Mouse (Mus musculus): Measurements from ENCODE around the gene Ankrd13a.

Gene Ankrd13a

GRCm38 (mm10) chr5:114767185-114767584 lies 7.3 kb upstream of the Ankrd13a start:
- no peak for DNase-seq

DNA sequence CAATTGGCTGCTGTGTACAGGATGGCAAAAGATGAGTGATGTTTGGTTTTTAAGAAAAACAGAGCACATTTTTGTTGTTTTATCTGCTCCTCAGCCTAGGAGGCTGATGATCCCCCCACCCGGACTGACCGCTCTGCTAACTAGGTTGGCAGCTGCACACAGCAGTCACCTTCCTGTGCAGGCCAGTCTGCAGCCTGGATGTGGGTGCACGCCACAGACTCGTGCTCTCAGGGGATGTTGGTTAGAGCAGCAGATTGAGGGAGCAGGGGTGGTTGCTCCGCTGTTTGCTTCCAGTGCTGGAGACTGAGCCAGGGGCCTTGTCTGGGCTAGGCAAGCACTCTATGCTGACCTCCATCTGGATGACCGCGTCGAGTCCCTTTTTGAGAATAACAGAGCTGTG lies 4.7 kb upstream of the Ankrd13a start:
- no peak for DNase-seq

DNA sequence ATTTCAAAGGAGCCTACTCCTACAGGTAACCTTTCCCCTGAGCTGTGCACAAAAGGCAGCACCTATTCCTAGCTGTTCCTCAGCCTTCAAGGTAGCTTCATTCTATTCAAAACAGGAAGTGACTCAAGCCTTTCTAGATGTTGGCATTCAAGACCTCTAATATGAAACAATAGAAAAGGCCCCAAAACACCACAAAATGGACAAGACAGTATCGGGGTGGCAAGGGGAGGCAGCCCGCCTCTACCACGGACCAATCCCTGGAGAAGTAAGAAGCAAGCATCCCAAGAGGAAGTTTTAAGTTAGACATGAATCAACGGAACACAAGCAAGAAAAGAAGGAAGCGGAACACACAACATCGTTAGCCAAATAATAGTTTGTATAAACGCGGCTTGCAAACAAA lies 2.7 kb upstream of the Ankrd13a start:
- no peak for DNase-seq

- peak; percentile 67 for DNase-seq
These were observed 1.8 kb upstream of the Ankrd13a start for GRCm38 (mm10) chr5:114772456-114773203.

GRCm38 (mm10) chr5:114773211-114773710 lies 1.2 kb upstream of the Ankrd13a start:
- DNase-seq, result peak; percentile 99

- no peak for DNase-seq
These were observed 697 bp upstream of the Ankrd13a start for GRCm38 (mm10) chr5:114773780-114774179.

DNA sequence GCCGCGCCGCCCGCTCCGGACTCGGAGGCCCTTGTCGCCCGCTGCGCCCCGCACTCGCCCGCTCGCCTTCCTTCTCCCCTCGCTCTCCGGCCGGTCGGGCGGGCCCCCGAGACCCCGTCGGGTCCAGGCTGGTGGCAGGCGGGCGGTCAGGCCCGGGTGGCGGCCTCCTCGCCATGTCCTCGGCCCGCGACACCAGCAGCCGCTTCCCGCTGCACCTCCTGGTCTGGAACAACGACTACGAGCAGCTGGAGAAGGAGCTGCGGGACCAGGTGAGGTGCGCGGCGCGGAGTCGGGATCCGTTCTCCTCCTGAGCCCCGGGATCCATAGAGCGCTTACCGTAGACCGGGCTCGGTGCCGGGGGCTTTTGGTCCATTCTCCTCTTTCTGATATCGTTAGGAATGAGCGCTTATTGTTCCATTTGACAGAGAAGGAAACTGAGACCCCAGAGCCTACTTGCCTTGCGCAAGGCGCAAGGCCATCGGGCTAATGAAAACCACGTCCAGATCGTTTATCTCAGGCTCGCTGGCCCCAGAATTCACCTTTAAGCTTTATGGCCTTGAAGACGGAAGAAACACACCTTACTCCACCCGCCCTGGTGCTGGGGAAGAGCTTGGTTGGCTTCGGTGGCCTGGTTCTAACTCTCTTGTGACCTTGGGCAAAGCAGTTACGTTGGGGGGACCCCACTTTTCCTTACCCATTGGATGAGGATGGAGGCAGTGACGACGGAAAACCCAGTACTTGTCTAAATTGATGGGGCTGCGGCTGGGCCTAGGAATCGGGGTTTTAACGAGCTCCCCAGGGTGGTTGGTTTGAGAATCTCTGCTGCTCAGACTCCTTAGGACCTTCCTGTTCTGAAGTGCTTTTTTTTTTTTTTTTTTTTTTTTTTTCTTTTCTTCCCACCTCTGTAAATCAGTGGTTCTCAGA lies 841 bp downstream of the Ankrd13a start, which contains the start of gene Git2:
Git2 (minus strand) TSS at position 462 of the 924 bp plus-strand sequence.
- no peak for DNase-seq

DNA sequence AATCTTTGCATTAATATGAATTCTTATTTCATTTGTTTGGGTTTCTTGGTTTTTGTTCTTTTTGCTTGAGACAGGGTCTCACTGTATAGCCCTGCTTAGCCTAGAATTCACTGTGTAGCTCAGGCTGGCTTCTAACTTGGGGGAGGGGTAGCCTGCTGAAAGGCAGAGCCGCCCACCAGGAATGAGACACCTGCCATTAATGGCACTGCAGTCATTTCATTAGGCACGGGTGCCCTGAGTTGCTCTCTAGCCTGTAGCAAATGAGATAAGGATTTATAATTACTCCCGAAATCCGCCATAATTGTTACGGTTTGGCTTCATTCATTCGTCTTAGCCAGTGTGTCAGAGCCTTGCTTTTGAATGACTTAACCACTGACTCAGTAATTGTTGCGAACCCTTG lies 1.7 kb downstream of the Ankrd13a start:
- no peak for DNase-seq

DNA sequence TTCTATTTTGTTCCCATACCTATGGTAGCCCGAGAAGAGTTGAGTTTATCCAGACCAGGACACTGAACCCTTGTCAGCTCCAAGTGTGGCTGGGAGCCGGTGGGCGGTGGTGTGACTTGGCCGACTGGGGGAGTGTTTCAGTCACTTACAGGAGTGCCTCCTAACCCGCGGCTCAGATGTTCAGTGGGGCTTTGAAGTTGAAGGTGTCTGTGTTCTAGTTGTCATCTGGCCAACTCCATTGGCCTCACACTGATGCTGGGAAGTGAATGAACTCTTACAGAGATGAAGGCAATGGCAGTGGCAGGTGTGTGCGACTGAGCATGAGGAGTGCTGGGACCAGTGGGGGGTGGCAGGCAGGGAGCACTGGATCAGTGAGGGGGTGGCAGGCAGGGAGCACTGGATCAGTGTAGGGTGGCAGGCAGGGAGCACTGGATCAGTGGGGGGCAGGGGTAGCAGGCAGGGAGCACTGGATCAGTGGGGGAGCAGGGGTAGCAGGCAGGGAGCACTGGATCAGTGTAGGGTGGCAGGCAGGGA lies 5.5 kb downstream of the Ankrd13a start:
- DNase-seq, result no peak

- DNase-seq, result no peak
These were observed 6.4 kb downstream of the Ankrd13a start for GRCm38 (mm10) chr5:114780912-114781311.

DNA sequence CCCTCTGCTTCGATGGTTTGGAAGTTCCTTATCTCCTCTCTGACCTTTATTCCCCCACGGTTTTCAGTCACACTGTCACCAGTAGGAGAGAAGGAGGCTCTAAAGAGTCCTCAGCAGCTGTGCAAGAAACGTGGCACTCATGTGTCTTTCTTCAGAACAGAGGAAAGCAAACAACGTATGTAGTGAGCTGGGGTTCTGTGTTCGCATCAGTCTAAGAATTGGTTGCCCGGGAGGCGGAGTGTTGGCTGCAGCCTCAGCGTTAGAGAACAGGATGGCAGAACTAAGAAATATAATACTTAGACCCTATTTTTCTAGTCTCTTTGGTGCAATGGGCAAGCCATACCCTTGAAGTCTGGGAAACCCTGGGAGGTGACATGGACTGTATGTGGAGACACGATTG lies 8.5 kb downstream of the Ankrd13a start:
- no peak for DNase-seq

- no peak for DNase-seq
These were observed 9.1 kb downstream of the Ankrd13a start for GRCm38 (mm10) chr5:114783405-114784163.

- DNase-seq, result peak; percentile 69
These were observed 10.2 kb downstream of the Ankrd13a start for GRCm38 (mm10) chr5:114784622-114785165.

DNA sequence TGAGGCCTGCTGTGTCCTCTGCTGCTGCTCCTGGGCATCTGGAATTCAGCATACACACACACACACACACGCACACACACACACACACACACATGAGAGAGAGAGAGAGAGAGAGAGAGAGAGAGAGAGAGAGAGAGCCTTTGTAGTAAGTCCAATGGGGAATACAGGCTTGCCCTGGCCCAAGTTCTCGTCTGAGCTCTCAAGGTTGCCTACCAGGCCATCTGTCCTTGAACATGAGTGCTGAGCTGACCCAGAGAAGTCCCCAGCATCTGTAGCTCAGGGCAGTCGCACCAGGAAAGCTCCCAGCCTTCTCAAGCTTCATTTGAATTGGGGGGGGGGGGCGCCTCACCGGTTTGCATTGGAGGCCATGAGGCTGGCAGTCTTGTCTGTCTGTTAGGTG lies 10.7 kb downstream of the Ankrd13a start:
- no peak for DNase-seq

DNA sequence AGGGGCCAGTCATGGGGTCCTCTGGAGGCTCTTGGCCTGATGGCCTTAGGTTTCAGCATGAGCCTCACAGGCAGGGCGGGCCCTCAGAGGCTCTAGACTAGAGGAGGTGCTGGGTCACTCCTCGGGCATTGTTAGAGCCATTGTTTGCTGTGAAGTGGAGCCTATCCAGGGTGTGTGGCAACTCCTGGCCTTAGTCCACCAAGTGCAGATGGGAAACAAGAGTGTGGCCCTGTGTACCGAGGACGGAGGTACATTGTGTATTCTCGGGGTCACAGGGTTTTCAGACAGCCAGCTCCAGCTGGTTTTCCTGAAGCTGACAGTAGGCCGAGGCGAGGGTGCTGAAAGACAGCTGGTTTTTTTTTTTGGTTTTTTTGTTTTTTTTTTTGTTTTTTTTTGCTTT lies 18.8 kb downstream of the Ankrd13a start:
- peak; percentile 84 for DNase-seq

- DNase-seq, result peak; percentile 58
These were observed 20.1 kb downstream of the Ankrd13a start for GRCm38 (mm10) chr5:114794609-114795008.

GRCm38 (mm10) chr5:114795231-114795630 lies 20.8 kb downstream of the Ankrd13a start:
- peak; percentile 49 for DNase-seq

DNA sequence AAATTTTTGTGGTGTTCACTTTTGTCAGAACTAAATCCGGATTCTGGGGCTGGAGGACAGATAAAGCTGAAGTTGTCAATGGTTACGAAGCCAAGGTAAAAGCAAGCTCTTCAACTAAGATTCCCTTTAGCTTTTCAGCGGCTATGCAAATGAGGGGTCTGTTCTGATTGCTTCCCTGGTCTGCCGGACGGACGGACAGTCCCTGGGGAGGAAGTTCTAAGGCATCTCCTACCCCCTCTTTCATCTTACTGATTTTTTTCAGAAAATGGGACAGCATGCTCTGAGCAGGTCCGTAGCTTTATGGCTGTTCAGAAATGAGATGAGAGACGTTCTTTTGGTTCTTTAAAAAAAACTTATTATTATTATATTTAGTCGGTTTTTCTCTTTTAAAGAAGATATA lies 21.2 kb downstream of the Ankrd13a start:
- DNase-seq, result no peak

DNA sequence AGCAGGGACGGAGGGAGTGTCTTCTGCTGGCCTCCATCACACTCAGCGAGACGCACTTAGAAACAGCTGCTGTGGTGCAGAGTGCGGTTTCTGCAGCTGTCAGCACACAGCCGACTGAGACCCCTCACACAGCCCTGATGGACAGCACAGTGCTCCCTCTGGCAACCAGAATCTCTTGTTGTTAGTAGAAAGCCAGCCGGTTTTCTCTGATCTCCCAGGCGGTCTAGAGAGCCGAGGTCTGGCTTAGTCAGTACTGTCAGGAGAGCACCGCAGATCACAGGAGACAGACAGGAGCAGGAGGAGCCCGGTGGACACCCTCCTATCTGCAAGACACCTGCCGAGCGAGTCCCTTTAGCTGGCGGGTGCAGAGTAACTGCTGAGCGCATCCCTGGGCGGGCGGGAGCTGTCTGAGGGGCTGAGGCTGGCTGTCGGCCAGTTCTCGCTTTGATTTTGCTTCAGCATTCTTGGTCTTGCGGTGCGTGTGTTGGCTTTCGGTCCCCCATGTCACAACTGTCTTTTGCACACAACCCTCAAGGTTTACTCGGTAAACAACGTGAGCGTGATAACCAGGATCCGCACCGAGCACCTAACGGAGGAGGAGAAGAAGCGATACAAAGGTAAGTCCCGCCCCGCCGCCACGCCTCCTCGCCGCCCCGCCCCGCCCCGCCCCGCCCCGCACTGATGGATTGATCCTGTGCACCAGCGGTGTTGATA lies 22.0 kb downstream of the Ankrd13a start:
- DNase-seq, result no peak

DNA sequence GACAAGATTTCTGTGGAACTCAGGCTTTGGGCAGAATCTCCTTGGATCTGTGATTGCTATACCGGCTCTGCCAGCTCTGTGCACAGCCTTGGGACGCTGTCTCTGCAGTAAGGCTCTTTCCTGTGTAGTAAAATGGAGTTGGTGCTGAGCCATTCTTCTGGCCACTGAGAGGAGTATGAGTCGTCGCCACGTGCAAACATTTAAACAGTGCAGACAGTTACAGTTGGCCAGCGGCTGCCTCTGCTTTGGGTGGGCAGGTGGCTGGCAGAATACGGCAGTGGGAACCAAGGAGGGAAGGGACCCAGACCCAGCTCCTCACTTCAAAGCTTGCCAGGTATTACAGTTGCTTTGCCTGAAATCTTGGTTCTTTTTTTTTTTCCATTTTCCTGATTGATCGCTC lies 22.8 kb downstream of the Ankrd13a start:
- no peak for DNase-seq

GRCm38 (mm10) chr5:114799848-114800247 lies 25.4 kb downstream of the Ankrd13a start:
- no peak for DNase-seq

DNA sequence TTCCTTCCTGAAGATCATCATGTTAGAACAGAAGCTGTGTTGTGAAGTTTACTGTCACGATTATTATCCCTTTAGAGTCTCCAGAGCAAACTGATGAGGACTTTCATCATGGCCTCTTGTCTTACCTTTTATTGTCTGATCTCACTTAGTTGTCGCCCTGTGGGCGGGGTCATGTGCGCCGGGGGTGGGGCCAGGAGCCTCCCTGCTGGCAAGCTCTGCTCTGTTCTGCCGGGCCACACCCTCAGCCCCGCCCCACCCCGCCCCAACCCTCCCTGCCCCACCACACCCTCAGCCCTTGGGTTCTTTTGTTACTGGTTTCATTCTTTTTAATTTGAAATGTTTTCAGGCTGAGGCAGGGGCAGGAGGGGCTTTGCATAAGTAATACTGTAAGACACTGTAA lies 26.6 kb downstream of the Ankrd13a start:
- no peak for DNase-seq
